Mouse (Mus musculus) lung, postnatal 0 days (tissue): ENCODE data around the gene Psrc1. TPM values are rescaled to one million over a fixed set of nuclear protein-coding genes. Genes with fewer than 3 reads are reported as not detected.

Source experiments
- ATAC-seq: fragments of 200-750 bp; cut with Nextera tagmentation; 2 replicates; pipeline ENCODE4 v1.8.0; 2017; ENCODE audit warnings: moderate library complexity
- DNase-seq: peaks from one replicate; pipeline ENCODE4 v3.0.0-alpha.2; 2016; ENCODE audit warnings: low spot score
- H3K27ac ChIP-seq: fragments of 300-500 bp; sonication (generic); 2 replicates; pipeline ENCODE4 v1.5.1; 2014; ENCODE audit warnings: antibody characterized with exemption, mild to moderate bottlenecking, low read length, mixed read lengths
- H3K27me3 ChIP-seq: fragments of 300-500 bp; sonication (generic); replicated peaks from 2 replicates; pipeline ENCODE4 v1.6.1; 2014; ENCODE audit warnings: low read length, mixed read lengths; ENCODE audit not compliant: insufficient read depth
- H3K36me3 ChIP-seq: fragments of 300-500 bp; sonication (generic); 2 replicates; pipeline ENCODE4 v1.6.1; 2014; ENCODE audit warnings: low read length, mixed read lengths; ENCODE audit not compliant: insufficient read depth
- H3K4me1 ChIP-seq: fragments of 300-500 bp; sonication (generic); 2 replicates; pipeline ENCODE4 v1.6.1; 2014; ENCODE audit warnings: antibody characterized with exemption, low read depth, low read length, mixed read lengths; ENCODE audit not compliant: insufficient read depth
- H3K4me2 ChIP-seq: fragments of 300-500 bp; sonication (generic); replicated peaks from 2 replicates; pipeline ENCODE4 v1.6.1; 2014; ENCODE audit warnings: low read depth, mild to moderate bottlenecking, low read length, moderate library complexity, mixed read lengths
- H3K4me3 ChIP-seq: fragments of 300-500 bp; sonication (generic); 2 replicates; pipeline ENCODE4 v1.5.1; 2014; ENCODE audit warnings: low read depth, low read length
- H3K9ac ChIP-seq: fragments of 300-500 bp; sonication (generic); replicated peaks from 2 replicates; pipeline ENCODE4 v1.6.1; 2014; ENCODE audit warnings: low read depth, mild to moderate bottlenecking
- H3K9me3 ChIP-seq: fragments of 300-500 bp; sonication (generic); 2 replicates; pipeline ENCODE4 v1.6.1; 2016; ENCODE audit warnings: low read length, mixed read lengths
- CTCF ChIP-seq: IDR thresholded peaks from 2 replicates; pipeline ENCODE4 v1.5.1; 2016; ENCODE audit warnings: antibody characterized with exemption, mild to moderate bottlenecking
- EP300 ChIP-seq: IDR thresholded peaks from 2 replicates; pipeline ENCODE4 v1.6.1; 2016; ENCODE audit warnings: antibody characterized with exemption, mild to moderate bottlenecking, control low read depth
- WGBS: fragments of 180-500 bp; shearing (Covaris S2); extraction: QIAGEN DNeasy Blood & Tissue Kit; methylation state at CpG from one replicate; pipeline ENCODE4 v1.1.7; 2014; 5-methylcytosine and 5-hydroxymethylcytosine counted together
- polyA plus RNA-seq: library from polyadenylated mRNA; unstranded; fragments of >200 nt; fragmentation: Nextera tagmentation; extraction: Ambion mirVana; gene quantifications from 2 replicates; pipeline ENCODE4 v1.2.1, GENCODE M21; 2015

Gene Psrc1
- polyA plus RNA-seq, 1 experiment from 2014 or later, result 2.3 TPM

DNA sequence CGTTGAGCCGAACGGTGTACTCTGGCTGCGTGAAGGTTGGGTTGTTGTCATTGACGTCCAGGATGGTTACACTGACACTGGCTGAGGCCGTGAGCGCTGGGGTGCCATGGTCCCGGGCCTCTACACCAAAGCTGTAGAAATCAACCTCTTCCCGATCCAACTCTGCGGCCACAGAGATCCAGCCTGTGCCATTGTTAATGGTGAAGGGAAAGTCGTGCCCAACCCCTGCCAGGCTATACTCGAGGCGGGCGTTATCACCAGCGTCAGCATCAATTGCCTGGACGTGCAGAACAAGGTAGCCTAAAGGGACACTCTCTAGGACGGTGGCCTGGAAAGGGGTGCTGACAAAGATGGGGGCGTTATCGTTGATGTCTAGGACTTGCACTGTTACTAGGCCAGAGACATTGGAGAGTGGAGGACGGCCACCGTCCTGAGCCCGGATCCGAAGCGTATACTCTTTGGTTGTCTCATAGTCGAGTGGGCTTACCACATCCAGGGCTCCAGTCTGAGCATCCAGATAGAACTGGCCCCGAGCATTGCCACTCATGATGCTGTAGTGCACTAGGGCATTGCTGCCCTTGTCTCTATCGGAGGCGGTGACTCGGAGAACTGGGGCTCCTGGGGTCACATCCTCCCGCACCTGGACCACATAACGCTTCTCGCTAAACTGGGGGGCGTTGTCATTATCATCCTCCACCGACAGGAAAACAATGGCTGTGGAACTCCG is 30.2 kb downstream of the Psrc1 start:
- Histone ChIP-seq H3K27me3 (no peaks in the 10 kb centered on the region; the same call in 1 of the 2 replicates), H3K36me3 (no peaks in the 10 kb centered on the region), H3K27ac (no peak overlapping the region), H3K4me1 (peaks cover 8% of the 10 kb centered on the region; the same call in 1 of the 2 replicates), H3K4me2 (no peak overlapping the region), H3K4me3 (no peak overlapping the region), H3K9me3 (no peaks in the 10 kb centered on the region), H3K9ac (no peak overlapping the region)
- WGBS, result 98% methylated on average over 35 of the region's 35 CpGs
- no peak for DNase-seq
- no peak for ATAC-seq
- no peak for TF ChIP-seq CTCF
- TF ChIP-seq EP300, result no peak

DNA sequence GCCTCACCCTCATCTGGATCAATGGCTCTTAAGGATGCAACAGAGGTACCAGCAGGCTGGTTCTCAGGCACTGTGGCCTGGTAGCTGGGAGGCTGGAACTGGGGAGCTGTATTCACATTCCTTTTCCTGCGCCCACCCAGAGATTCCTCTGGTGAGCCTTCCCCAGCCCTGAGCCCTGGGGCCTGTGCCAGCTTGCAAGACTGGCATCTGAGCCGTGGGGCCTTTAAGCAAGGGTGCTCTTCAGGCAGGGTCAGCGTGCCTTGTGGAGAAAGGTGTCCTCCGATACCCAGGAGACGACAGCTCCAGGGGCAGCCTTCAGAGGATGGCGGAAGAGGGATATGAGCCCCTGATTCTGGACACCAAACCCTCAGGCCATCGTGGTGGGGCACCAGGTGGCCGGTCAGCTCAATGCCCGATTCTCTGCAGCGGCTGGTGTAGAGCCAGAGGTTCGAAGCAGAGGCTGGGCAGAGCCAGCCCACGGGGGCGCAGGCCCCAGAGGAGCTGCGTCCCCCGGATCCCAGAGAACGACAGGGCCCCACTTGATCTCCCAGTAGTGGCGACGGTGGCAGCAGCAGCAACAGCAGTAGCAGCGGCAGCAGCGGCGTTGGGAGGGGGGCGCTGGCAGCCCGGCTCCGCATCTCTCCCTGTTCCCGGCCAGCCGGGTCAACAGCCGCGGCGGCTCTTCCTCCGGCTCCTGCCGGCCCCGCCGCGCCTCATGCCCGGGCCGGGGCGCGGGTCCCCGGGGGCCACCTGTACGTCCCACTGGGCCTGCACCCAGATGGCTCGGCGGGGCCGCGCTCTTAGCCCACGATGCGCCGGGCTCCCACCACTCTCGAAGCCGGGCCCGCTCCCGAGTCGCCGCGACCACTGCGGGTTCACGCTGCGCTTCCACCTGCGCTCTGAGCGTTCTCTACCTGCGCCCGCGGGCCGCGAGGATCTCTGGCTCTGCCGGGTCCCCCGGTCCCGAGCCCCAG is 31.5 kb downstream of the Psrc1 start, which contains the start of gene Celsr2:
Gene Celsr2 (minus strand): TSS at position 696 of the 974 bp plus-strand sequence.
- 6% methylated on average over 56 of the region's 67 CpGs for WGBS
- Histone ChIP-seq H3K27me3 (no peaks in the 10 kb centered on the region; the same call in 1 of the 2 replicates), H3K9me3 (no peaks in the 10 kb centered on the region), H3K9ac (peak within 1 kb of the TSS; percentile 41; the same call in 1 of the 2 replicates), H3K36me3 (no peaks in the 10 kb centered on the region), H3K4me1 (peaks cover 8% of the 10 kb centered on the region; the same call in 1 of the 2 replicates), H3K4me3 (peak within 1 kb of the TSS; percentile 56), H3K4me2 (peak within 1 kb of the TSS; percentile 100), H3K27ac (no peak within 1 kb of the TSS)
- DNase-seq (peak; percentile 34), ATAC-seq (peak; percentile 40)
- TF ChIP-seq EP300 (no peak), CTCF (no peak)

DNA sequence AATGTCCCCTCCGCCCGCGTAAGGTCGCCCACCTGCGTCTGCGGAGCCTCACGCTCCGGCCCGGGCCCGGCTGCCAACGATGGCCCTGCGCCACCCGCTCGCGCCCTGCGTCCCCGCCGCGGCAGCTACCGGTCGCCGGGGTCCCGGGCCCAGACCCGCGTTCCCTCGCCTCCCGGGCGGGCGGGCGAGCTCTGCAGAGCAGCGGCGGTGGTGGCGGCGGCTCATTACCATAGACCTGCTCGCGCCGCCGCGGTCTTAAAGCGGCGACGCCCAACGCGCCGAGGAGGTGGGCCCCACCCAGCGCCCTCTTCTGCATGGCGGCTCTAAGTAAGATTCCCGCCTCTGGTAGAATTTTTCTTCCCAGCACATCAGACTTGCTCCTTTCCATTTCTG is 32.2 kb downstream of the Psrc1 start:
- H3K27ac ChIP-seq, result no peak overlapping the region
- ATAC-seq (peak; percentile 85), DNase-seq (peak; percentile 88)
- H3K9me3 ChIP-seq, result no peaks in the 10 kb centered on the region
- TF ChIP-seq EP300 (no peak), CTCF (no peak; the same call in 1 of the 2 replicates)
- under 1% methylated on average over 44 of the region's 48 CpGs for WGBS
- no peaks in the 10 kb centered on the region for H3K36me3 ChIP-seq
- peak overlapping the region; percentile 41; the same call in 1 of the 2 replicates for H3K9ac ChIP-seq
- peak overlapping the region; percentile 56 for H3K4me3 ChIP-seq
- H3K4me1 ChIP-seq, result peaks cover 8% of the 10 kb centered on the region; the same call in 1 of the 2 replicates
- peak overlapping the region; percentile 100 for H3K4me2 ChIP-seq
- no peaks in the 10 kb centered on the region; the same call in 1 of the 2 replicates for H3K27me3 ChIP-seq

DNA sequence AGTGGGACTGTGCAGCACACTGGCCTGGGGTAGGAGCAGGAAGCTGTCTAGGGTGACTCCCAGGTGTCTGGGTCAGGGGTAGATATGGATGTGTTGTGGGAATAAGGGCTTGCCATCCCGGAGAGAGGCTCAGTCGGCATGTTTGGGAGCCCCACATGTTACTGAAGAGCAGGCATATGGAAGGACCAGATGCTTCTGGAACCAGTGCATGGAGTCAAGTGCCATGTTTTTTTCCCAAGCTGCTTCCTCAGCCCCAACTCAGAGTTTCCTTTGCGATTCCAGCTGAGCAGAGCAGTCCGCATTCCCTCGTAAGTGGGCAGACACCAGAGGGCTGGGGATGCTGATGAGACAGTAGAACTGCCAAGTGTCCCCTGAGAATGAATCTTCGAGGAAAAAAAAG is 39.4 kb downstream of the Psrc1 start:
- Histone ChIP-seq H3K36me3 (peaks cover 19% of the 10 kb centered on the region), H3K27me3 (no peaks in the 10 kb centered on the region), H3K4me2 (no peak overlapping the region), H3K9me3 (no peaks in the 10 kb centered on the region), H3K4me3 (no peak overlapping the region), H3K27ac (no peak overlapping the region), H3K9ac (no peak overlapping the region), H3K4me1 (peaks cover 8% of the 10 kb centered on the region)
- DNase-seq (no peak), ATAC-seq (no peak)
- 38% methylated on average over 6 of the region's 6 CpGs for WGBS
- TF ChIP-seq EP300 (no peak), CTCF (no peak)

DNA sequence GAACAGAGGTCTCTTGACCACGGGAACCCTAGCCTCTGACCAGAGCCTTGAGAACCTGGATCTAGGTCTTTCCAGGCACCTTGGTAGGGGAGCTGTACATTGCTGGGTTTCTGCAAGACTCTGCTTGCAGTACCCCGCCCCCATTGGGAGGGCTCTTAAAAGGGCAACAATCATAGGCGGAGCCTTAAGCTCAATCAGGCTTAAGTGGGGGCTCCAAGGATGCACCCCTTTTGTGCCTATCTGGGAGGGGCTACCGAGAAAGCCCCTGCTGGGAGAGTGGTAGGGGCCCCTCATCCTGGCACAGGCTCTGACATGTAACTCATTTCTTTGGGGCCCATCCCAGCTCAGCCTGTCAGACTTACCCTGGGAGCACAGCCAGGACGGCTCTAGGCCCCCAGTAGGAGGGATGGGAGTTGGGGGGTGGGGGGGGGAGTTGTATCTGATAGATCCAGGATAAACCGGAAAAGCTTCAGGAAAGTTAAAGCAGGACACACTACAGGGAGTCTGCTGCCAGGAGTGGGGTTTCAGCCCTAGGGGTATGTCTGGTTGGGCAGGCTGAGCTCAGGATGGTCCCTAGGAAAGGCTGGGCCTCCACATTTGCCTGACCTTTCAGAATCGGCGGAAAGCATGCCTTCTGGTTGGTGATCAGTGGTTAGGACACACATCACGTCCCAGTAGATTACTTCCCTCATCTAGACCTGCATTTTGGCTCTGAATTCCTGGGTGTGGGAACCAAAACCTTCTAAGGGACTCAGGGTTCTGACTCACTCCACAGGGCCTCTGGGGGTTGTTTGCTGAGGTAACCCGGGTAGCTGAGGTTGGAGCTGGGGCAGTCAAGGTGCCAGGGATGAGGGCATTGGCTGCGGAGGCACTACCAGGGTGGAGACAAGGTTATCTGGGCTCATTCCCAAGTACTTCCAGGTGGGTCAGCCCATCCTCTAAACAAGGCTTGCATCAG is 40.5 kb downstream of the Psrc1 start:
- 16% methylated on average over 11 of the region's 11 CpGs for WGBS
- no peak overlapping the region for H3K9ac ChIP-seq

More for the DNA sequence above, 40.5 kb downstream of the Psrc1 start:
- ATAC-seq (peak; percentile 66), DNase-seq (peak; percentile 64)
- H3K27me3 ChIP-seq, result no peaks in the 10 kb centered on the region
- H3K9me3 ChIP-seq, result no peaks in the 10 kb centered on the region
- peaks cover 8% of the 10 kb centered on the region for H3K4me1 ChIP-seq
- H3K4me2 ChIP-seq, result 0 out of 2 replicates have a peak overlapping the region, but pooled peaks have one; percentile 5
- H3K4me3 ChIP-seq, result no peak overlapping the region
- TF ChIP-seq EP300 (no peak), CTCF (no peak)
- no peak overlapping the region for H3K27ac ChIP-seq
- H3K36me3 ChIP-seq, result peaks cover 24% of the 10 kb centered on the region
